Mouse (Mus musculus): ENCODE data around the gene Thap3.

DNA sequence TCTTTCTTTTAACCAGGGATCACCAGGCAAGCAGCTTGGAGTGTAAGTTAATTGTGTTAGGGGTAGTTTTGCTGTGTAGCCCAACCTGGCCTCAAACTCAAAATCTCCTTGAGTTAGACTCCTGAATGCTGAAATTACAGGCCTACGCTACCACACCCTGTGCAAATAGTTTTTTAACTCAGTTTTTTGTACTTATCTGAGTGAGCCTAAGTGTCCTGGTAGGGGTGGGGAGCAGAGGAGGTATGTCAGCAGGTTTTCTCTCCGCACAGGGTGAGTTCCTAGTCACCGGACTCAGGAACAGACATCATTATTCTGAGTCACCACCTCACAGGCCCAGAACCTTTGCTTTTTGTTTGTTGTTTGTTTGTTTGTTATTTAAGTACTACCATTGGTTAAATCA lies 13.3 kb upstream of the Thap3 start:
- TF ChIP-seq CTCF (IDR thresholded peaks at IDR 0.05; ENCODE audit: low read depth, low read length), result no peak
- TF ChIP-seq POLR2A (IDR thresholded peaks at IDR 0.05; ENCODE audit: insufficient read depth, low read length), result no peak

Data from ES-Bruce4 (cell line).